Mouse (Mus musculus): Measurements from ENCODE around the gene Ap5b1. TPM values are rescaled to one million over a fixed set of nuclear protein-coding genes. Genes with fewer than 3 reads are reported as not detected.

The Ap5b1 gene
- 10 to 100 TPM; 21.5 to 25.2 TPM for total RNA-seq (2023)

GRCm38 (mm10) chr19:5567534-5568469, at the start of gene Ap5b1:
Ap5b1 (plus strand) TSS chr19:5568025.

DNA sequence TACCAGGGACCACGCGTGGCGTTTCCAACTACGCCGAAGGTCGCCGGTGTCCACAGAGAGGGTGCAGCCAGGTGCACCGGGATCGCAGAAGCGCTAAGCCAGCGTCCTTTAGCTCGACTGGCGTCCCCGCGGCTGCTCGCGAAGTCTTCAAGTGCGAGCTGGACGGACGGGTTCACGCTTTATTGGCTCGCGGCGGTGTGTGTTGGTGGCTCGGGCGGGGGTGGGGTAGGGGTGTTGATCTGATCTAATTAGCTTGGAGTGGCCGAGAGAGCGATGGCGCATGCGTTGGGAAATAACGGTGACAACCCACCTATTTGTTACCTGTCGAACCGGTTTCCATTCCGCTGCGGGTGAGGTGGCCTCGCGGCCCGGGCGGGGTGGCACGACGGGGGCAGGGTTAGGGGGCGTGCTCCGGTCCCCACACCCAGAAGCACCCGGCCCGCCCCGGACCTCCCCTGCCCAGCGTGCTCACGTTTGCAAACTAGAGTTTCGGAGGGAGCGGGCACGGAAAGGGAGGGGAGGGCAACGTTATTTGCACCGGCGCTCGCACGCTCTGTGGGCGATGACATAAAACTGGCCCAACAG, 7.3 kb upstream of the Ap5b1 start, which contains the start of gene Ovol1:
TSS of gene Ovol1 (minus strand) at position 190 of the 585 bp plus-strand sequence.

DNA sequence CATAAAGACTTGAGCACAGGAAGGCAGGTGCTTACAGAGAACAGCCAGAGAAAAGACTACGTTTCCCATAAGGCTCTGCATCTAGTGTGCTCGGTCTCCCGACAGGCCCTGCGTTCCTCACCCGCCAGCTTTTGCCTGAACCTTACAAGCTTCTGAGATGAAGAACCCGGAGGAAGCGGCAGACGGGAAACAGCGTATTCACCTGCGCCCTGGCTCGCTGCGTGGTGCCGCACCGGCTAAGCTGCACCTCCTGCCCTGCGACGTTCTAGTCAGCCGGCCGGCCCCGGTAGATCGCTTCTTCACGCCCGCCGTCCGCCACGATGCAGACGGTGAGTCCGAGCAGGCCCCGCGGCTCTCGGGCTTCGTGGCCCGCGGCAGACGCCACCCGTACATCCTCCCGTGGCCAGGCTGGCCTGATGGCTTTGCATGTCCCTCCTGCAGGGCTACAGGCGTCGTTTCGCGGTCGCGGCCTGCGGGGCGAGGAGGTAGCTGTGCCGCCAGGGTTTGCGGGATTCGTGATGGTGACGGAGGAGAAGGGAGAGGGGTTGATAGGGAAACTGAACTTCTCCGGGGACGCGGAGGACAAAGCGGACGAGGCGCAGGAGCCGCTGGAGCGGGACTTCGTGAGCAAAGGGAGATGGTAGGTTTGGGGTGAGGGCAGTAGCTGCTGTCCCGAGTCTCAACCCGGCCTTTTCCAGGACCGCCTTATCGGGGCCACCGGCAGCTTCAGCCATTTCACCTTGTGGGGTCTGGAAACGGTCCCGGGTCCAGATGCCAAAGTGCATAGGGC, 34.1 kb downstream of the Ap5b1 start, which contains the start of gene Rnaseh2c:
TSS of gene Rnaseh2c (plus strand) at position 122 of the 790 bp plus-strand sequence.

GRCm38 (mm10) chr19:5609547-5610404, 42.0 kb downstream of the Ap5b1 start, which contains the start of gene Kat5:
Kat5 (minus strand) TSS chr19:5610237.

Other genes starting within 250 kb of the Ap5b1 start
- gene Catsper1, start 232.3 kb upstream of the Ap5b1 start, total RNA-seq (2023), result not detected
- gene Cst6, start 218.5 kb upstream of the Ap5b1 start, total RNA-seq (2023), result not detected
- gene Eif1ad, start 201.3 kb upstream of the Ap5b1 start, total RNA-seq (2023), result 10 to 100 TPM; 39.6 to 43.4 TPM
- gene Banf1, start 200.9 kb upstream of the Ap5b1 start, total RNA-seq (2023), result 10 to 100 TPM; 93.0 to 94.1 TPM
- 100 to 1,000 TPM; 177 to 198 TPM for gene Sart1, start 179.3 kb upstream of the Ap5b1 start, total RNA-seq (2023)
- gene Tsga10ip, start 165.5 kb upstream of the Ap5b1 start, total RNA-seq (2023), result not detected
- 100 to 1,000 TPM; 174 to 177 TPM for gene Drap1, start 143.0 kb upstream of the Ap5b1 start, total RNA-seq (2023)
- gene AI837181, start 142.9 kb upstream of the Ap5b1 start, total RNA-seq (2023), result 10 to 100 TPM; 59.5 to 60.9 TPM
- gene Fosl1, start 120.5 kb upstream of the Ap5b1 start, total RNA-seq (2023), result 1 to 10 TPM in 1 of 2 experiments, not detected in 1; 1.3 TPM
- 1 to 10 TPM; 3.1 to 3.6 TPM for gene Ccdc85b, start 110.1 kb upstream of the Ap5b1 start, total RNA-seq (2023)
- gene Fibp, start 107.4 kb upstream of the Ap5b1 start, total RNA-seq (2023), result 100 to 1,000 TPM; 115 to 174 TPM
- gene Ctsw, start 99.5 kb upstream of the Ap5b1 start, total RNA-seq (2023), result 1 to 10 TPM; 2.0 to 3.3 TPM
- 1 to 10 TPM in 1 of 2 experiments, not detected in 1; 1.5 TPM for gene Efemp2, start 94.1 kb upstream of the Ap5b1 start, total RNA-seq (2023)
- 10 to 100 TPM; 39.6 to 51.8 TPM for gene Mus81, start 79.6 kb upstream of the Ap5b1 start, total RNA-seq (2023)
- 1,000 to 10,000 TPM; 1,245 to 1,301 TPM for gene Cfl1, start 77.6 kb upstream of the Ap5b1 start, total RNA-seq (2023)
- gene 1700020D05Rik, start 64.2 kb upstream of the Ap5b1 start, total RNA-seq (2023), result 1 to 10 TPM; 3.5 to 4.9 TPM
- gene Snx32, start 57.5 kb upstream of the Ap5b1 start, total RNA-seq (2023), result 10 to 100 TPM; 10.4 to 14.2 TPM
- gene Ovol1, start 7.4 kb upstream of the Ap5b1 start, total RNA-seq (2023), result not detected
- gene Rnaseh2c, start 33.8 kb downstream of the Ap5b1 start, total RNA-seq (2023), result 100 to 1,000 TPM in 1 of 2 experiments, 10 to 100 TPM in 1; 92.4 to 109 TPM
- 100 to 1,000 TPM; 107 to 122 TPM for gene Kat5, start 42.2 kb downstream of the Ap5b1 start, total RNA-seq (2023)
- 100 to 1,000 TPM; 132 to 136 TPM for gene Rela, start 69.5 kb downstream of the Ap5b1 start, total RNA-seq (2023)
- 100 to 1,000 TPM; 661 to 707 TPM for gene Sipa1, start 95.7 kb downstream of the Ap5b1 start, total RNA-seq (2023)
- gene Map3k11, start 120.7 kb downstream of the Ap5b1 start, total RNA-seq (2023), result 10 to 100 TPM; 62.0 to 64.7 TPM
- 100 to 1,000 TPM; 203 to 215 TPM for gene Pcnx3, start 120.9 kb downstream of the Ap5b1 start, total RNA-seq (2023)
- gene Kcnk7, start 136.3 kb downstream of the Ap5b1 start, total RNA-seq (2023), result not detected
- 10 to 100 TPM; 57.1 to 58.7 TPM for gene Ehbp1l1, start 158.3 kb downstream of the Ap5b1 start, total RNA-seq (2023)
- 10 to 100 TPM; 23.5 to 24.9 TPM for gene Fam89b, start 161.6 kb downstream of the Ap5b1 start, total RNA-seq (2023)
- not detected for gene Ltbp3, start 172.9 kb downstream of the Ap5b1 start, total RNA-seq (2023)
- 10 to 100 TPM; 84.0 to 96.8 TPM for gene Scyl1, start 203.4 kb downstream of the Ap5b1 start, total RNA-seq (2023)